Mouse (Mus musculus): Measurements from ENCODE around the gene Nipsnap2.

DNA sequence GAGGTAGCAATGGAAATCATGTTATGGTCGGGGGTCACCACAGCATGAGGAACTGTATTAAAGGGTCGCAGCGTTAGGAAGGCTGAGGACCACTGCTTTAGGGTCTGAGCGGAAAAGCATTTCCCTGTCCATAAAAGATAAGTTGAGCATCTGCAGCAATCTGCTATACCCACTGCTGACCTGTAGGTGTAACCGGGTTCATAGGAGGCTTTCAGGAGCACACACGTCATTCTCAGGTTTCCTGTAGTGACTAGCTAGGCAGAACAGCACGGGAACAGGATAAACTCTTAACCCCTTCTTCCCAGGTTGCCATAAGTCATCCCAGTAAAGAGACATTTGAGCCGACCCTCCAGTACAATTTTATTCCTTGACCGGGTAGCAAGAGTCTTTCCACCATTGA is 7.8 kb upstream of the Nipsnap2 start:
- TF ChIP-seq CTCF (IDR thresholded peaks at IDR 0.05; ENCODE audit: low read depth, low read length), result no peak
- no peak for TF ChIP-seq POLR2A (IDR thresholded peaks at IDR 0.05; ENCODE audit: borderline replicate concordance, low read depth, low read length)

Measured in bone marrow macrophage, adult 2 months (primary cell).